Mouse (Mus musculus) cerebellum, adult 11 months (tissue): Measurements from ENCODE around the gene Tspo2.
A peak's percentile ranks its signal among the peaks of the same experiment; 100 is the strongest.
"Not testable (repeated sequence)": the region's sequence is repeated elsewhere in the genome, so short reads cannot be mapped to it uniquely, and the experiment has no call there.

Experiments used
- DNase-seq: peaks from one replicate; pipeline ENCODE4 v3.0.0; 2022

Tspo2 gene

DNA sequence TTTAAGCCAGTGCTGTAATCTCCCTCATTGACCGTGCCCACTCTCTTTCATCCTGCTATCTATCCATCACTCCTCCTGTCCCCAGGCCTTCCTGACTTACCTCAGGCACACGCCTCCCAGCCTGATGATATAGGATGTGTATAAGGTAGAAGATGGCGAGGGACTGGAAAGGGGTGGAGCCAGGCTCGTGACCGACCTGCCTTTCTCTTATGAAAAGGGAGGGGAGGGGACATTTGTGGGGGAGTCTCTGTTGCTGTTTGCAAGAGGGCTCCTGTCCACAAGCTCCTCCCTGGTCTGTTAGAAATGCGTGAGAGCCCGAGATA, at the start of gene Tspo2:
Gene Tspo2 (minus strand): TSS at position 170 of the 323 bp plus-strand sequence.
- no peak for DNase-seq

DNA sequence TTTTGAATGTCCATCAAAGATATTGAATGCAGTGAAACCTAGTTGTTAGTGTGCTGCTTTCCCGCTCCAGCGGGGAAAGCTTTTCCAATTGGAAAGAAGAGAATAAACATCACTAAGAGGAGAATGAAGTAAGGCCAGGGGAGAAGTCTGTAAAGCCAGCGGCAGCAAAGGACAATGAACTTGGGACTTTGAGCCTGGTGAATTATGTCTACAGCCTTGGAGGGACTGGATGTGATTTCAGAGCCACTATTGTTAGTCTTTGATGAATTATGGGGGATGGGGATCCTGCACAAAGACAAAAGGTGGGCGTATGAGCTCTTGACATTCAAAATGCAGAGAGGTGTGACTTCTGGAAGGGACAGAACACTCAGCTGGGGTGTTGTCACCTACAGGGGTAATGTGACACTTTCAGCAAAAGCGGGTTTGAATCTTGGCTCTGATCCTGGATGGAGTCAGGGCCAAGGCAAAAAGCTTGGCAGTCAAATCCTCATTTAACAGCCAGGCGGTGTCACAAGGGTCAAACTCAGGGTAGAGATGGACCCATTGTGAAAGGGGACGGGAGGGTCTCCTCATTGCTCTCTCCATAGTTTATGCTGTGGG, 49.6 kb upstream of the Tspo2 start:
- no peak for DNase-seq

DNA sequence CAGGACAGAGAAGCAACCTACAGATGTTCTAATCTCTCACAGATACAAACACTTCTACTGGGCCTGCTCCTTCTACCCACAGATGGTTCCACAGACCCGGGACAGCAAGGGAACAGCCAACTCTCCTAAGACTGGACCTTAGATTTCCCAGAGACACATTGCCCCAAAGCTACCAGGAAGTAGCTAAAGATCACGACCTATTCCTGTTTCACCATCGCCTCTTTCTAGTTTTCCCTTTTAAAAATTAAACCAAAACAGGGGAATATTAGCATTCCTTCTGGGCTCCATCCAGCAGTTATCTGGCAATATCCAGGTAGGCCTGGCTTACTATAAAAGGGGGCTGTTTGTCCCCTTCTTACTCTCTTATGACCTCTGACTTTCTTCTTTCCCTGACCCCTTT, 46.7 kb upstream of the Tspo2 start:
- DNase-seq: no peak

DNA sequence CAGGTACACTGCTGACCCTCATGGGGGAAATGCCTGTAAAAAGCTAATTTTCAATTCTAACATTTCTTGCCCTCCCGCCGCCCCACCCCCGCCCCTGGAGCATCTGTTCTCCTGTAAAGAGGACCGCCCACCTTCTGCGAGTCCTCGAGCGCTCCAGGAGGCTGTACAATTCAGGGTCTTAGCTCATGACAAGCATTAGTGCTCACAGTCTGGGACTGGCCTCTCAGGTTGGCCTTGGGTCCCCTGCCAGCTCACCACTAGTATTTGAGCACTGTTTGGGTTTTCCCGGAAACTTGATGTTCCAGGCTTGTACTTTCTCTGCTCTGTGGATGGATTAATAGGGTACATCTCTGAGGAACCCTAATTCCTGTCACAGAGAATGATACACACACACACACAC, 42.7 kb upstream of the Tspo2 start:
- DNase-seq: no peak

DNA sequence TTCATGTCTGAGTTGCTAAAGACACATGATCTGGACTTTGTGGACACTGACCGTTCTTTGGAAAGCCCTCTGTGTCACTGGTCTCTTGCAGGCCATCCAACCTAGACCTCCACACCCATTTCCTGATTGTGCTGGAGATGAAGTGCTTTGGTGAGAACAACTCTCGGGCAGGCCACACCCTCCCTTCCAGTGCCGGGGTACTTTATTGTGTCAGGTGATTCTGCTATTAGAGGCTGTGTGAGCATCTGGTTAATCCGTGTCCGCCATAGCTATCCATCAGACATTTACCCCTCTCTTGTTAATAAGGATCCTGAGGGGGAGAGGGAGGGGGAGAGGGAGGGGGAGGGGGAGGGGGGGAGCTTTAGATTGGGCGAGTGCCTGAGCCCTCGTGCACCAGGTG, 42.3 kb upstream of the Tspo2 start:
- DNase-seq: no peak

DNA sequence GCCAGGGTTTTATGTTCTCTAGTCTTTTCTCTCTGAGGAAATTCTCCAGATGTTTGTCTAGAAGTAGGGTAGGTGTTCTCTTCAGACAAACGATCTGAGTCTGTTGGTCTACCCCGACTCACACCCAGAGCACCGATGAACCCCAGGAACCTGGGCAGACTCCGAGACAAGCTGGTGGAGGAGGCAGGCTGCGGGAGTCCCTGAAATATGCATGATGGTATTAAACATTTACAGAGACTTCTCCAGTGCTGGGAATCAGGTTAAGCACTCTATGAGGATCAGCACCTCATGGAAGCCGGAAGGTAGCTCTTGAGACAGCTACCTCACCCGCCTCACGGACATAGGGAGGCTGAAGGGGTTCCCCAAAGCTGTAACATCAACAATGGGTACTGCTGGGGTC, 41.3 kb upstream of the Tspo2 start:
- DNase-seq: no peak

DNA sequence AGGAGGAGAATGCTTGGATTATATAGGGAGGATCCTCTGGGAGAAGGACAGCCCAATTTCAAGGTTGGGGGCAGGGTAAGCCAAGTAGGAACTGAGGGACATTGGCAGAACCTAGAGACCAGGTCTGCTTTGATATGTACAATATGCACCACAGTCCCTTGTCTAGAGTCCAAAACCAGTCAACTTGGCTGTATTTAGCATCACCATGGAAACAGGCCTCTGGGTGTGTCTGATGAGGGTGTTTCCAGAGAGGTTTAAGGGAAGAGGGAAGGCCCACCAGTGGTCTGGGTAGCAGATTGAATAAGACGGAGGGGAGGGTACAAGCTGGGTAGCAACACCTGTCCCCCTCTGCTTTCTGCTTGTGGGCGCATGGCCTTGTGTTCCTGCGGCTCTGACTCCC, 38.1 kb upstream of the Tspo2 start:
- no peak for DNase-seq

DNA sequence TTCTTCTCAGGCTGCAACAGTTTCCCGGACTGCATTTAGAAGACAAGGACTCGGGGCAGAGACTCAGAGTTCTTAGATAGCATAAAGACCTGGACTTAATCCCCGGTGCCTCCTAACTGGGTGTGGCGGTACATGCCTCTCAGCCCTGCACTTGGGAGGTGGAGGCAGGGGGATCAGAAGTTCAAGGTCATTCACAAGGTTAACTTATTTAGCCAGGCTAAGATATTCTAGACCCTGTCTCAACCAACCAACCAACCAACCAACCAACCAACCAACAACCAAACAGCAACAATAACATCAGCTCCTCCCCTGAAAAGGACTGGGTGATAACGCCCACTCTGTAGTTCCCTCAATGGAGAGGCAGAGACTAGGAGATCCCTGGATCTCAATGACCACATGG, 32.9 kb upstream of the Tspo2 start:
- no peak for DNase-seq

DNA sequence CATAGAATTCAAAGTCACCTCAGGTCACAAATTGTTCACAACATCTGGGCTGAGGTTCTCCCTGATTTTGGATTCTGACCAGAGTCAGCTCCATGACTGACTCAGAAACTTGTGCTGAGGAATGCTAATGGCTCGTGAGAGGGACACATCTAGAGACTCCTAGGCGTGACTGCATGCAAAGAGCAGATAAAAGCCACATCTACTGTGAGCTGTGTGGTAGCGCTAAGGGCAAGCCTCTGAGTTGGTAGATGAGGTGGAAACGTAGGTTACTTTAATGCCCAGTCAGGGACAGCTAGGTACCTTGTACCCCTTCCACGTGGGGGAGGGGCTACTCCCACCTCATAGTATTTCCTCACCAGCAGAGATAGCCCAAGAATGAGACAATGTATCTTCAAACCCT, 32.4 kb upstream of the Tspo2 start:
- no peak for DNase-seq

DNA sequence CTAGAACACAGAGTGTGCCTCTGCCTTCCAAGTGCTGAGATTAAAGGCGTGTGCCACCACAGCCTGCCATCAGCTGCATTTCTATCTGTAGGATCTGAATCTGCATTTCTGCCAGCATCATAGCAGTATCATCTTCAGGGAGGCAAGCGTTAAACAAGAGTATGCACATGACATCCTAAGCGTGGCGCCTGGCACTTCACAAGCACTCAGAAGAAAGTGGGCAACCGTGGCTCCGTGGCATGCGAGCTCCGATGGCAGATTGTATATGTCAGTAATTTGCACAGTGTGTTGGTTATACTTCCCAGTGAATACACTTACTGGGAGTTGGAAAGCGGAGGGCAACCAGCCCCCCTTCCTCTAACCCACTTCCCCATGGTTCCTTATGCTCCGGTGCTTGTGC, 28.6 kb upstream of the Tspo2 start:
- DNase-seq: no peak

DNA sequence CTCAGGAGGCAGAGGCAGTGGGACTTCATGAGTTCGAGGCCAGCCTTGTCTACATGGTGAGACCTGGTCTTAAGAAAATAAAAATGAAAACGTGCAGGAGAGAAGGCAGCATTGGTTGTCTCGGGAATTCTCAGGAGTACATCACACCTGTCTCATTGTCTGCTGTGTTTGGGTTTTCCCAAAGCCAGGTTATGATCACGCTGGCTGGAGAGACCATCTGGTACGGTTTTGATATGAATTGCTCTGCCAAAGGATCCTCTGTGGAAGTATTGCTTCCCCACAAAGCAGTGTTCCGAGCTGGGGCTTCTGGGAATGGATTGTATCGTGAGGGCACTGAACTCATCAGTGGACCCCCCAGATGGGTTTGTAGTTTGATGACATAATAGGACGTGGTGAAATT, 24.1 kb upstream of the Tspo2 start:
- DNase-seq: no peak

DNA sequence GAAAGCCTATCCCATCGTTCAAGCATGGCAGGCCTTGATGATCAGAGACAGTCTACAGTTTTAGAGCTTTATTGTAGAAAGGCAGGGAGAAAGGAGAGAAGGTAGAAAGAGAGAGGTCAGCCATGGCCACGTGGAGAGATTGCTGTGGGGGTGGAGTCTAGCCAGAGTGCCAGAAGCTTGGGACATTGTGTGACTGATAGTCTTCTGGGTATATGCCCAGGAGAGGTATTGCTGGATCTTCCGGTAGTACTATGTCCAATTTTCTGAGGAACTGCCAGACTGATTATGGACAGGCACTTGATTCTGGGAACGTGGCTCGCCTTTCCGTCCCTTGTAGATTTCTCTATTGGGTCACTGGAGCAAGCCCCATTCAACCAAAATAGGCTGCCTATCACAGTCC, 23.0 kb upstream of the Tspo2 start:
- not testable (repeated sequence) for DNase-seq

DNA sequence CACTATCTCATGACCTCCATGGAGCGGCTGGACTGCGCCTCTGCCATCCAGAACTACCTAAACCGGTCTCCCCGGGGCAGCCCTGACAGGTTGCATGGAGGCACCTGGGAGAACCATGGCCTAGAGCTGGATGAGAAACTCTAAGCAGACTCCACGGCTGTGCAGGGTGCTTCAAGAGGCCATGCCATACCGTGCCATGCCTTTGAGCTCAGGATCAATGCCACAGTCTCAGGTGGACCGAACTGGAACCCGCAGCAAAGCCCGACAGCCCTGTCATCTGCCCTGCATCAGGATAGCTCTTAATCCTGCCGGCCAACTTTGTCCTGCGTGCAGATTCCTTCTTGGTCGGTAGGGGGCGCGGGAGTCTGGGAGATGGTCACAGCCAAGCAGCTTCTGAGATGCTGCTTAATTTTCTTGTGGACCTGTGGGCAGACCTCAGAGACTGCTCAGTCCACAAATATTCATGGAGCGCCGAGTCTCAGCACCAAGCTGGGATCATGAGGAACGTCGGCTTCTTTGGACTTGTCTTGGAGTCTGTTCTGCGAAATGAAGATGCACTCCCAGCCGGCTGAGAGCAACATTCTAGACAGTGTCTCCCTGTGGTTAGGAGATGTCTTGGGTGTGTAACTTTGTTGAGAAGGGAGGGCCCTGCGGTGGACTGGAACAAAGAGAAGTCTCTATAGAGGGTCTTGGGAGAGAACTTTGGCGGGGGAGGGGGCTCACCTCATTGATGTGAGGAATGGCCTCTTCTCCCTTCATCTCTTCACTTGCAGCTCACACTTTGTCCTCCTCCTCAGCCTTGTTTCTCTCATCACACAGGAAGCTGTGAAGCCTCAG, 16.3 kb upstream of the Tspo2 start:
- DNase-seq: peak; percentile 84

DNA sequence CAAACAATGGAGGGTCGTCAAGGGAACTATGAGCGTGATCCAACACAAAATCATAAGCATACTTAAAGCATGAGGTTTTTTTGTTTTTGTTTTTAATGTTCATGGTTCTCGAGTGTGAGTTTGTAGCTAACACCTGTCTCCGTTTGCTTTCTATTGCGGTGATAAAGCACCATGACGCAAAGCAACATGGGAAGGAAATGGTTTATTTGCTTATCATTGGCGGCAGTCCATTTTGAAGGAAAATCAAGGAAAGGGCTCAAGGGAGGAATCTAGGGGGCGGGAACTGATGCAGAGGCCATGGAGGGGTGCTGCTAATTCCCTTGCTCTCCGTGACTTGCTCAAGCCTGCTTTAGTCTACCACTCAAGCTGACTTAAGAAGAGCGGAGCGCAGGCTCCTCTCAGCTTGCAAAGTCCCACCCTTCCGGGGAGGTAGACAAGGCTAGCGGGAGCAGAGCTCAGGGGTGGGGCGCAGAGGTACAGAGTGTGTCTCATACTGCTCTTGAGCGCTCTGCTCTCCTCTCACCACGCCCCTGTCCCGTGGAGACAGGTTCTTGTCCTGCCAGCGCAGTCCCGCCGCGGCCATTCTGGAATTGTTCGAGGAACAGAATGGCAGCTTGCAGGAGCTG, 15.6 kb upstream of the Tspo2 start:
- DNase-seq: no peak

DNA sequence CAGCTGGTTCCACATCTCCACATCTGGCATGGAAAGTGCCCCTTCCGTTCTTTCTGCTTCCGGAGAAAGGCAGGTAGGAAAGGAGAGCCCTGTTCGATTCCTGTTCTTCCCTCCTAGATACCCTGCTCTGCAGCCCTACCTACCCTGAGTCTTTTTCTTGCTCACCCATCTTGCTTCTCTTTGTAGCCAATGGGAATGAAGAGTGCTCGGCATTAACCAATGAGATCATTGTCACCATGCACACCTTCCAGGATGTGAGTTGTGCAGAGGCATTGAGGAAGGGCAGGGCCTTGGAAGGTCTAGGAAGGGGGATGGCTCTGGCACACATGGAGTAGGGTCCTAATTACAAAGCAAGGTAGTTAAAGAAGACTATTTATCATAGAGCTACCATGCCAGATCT, 12.1 kb upstream of the Tspo2 start:
- DNase-seq: no peak

DNA sequence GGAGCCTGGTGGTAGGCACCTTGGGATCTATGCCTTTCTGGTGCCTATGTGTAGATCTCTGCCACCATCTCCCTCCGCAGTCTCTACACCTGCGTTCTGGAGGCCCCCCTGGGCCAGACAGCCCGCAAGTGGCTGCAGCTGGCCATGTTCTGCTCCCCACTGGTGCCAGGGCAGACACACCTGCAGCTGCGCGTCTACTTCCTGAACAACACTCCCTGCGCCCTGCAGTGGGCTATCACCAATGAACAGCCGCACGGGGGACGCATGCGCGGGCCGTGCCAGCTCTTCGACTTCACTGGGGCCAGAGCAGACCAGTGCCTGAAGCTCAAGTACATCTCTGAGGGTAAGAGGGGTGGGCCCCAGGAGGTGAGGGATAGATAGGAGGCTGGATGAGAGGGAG, 10.8 kb upstream of the Tspo2 start:
- DNase-seq: no peak

DNA sequence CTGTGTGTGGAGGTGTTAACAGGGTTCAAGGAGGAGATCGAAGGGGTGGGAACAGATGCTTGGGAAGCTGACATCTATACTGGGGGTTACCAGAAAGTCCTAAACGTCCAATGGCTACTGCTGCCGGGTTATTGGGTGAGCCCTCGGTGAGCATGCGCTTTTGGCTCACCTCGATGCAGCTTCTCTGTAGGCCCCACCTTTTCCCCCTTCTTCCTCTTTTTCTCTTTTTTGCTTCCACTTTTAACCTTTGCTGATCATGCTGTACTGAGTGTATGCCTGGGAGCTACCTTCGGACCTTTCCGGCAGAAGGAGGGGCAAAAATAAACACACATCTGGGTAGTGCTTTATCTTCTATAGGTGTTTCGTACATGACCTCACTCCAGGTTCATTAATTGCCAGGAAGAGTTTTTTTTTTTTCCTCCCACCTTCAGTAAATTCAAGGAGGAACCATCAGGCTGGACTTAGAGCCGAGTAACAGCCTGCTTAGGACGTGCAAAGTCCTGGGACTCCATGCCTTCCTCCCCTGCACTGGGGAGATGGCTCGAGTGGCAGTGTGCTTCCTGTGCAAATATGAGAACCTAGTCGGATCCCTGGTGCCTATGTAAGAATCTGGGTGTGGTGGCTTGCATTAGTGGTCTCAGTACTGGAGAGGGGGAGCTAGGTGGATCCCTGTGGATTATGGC, 6.8 kb upstream of the Tspo2 start:
- no peak for DNase-seq

DNA sequence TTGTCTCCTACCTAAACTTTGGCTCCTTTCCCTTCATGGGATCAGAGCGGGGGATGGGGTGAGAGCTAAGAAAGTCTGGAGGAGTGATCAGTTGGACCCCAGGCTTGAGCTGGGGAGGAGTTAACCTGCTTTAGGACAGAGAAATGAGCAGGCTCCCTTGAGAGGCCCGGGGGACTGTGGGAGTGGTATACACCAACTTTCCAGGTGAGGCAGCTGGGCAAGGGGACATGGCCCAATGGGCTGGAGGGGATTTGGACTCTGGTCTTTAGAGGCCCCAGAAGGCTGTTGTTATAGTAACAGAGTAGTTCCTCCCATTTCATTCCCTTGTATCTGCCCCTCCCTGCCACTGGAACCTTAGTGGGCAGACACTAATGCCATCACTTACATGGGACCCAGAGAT, 4.6 kb upstream of the Tspo2 start:
- no peak for DNase-seq

DNA sequence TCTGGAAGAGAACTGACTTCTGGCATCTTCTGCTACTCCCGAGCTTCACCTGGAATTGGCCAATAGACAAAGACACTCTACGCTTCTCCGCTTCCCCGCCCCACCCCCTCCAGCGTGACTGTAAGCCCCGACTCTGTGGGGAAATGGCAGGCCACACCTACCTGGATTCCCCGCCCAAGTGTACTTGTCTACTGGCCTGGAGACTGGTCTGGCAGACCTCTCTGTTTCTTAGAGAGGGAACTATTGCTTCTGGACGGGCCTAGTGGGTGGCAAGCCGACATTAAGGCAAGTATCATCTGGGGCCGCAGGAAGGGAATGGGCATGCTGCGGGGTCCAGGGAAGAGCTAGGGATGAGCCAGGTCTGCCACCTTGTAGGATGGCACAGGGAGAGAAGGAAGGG, 3.4 kb upstream of the Tspo2 start, which contains the start of gene Unc5cl:
Gene Unc5cl (plus strand): TSS at position 214 of the 400 bp plus-strand sequence.
- DNase-seq: no peak

DNA sequence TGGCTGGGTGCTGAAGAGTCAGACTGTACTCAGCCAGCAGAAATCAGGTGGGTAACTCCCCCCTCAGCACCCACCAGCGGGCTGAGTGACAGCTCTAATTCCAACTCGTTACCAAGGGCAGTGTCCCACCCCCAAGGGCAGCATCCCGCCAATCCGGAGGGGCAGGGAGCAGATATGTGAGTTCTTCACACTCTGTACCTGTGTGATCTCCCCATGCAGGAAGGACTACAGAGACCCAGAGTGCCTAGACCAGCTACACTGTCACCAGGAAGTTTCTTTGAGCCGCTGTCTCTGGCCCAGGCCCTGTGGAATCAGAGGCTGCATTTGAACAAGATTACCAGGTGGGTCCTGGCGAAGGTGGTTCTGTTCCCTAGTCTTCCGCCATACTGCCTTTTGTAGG, 2.9 kb upstream of the Tspo2 start:
- no peak for DNase-seq

DNA sequence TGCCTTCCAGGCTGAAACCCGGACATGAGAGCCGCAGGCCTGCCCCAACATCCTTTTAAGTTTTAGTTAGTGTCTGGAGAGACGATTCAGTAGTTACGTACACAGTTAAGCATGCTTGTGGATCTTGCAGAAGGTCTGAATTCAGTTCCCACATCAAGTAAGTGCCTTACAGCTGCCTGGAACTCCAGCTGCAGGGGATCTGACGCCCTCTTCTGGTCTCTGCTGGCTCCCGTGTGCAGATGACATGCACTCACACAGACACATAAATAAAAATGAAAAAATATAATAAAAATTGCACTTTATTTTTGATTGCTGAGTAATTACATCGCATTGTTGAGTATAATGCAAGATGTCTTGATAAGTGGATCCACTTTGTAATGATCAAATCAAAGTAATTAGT, 2.2 kb upstream of the Tspo2 start:
- no peak for DNase-seq

DNA sequence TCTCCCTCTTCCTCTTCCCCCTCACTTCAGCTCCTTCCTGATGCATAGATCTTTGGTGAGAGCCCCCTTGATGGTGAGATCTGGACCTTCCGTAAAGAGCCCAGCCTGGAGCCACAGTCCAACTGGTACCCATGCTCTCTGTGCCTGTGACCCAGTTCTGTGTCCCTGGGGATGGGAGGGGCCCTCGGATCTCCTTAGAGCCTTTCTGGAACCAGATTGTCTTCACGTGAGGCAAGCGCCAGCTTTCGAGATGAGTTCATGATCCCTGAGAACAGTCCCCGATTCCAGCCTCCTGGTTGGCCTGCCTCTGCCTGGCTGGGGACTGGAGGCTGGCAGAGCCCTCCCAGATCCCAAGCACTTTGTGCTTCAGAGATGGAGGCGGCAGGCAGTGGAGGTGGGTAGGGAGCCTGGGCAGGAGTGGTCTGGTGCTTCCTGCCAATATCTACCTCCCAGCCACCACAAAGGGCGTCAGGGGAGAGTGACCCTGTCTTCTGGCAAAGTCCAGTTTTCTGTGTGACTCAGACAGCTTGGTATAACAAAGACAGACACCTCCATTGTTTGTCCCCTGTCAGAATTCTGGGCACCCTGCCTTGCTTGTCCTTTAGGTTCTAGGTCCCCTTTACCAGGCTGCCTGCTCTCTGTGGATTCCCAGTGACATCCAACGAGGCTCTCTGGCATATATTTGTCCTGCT, 577 bp upstream of the Tspo2 start:
- DNase-seq: no peak

DNA sequence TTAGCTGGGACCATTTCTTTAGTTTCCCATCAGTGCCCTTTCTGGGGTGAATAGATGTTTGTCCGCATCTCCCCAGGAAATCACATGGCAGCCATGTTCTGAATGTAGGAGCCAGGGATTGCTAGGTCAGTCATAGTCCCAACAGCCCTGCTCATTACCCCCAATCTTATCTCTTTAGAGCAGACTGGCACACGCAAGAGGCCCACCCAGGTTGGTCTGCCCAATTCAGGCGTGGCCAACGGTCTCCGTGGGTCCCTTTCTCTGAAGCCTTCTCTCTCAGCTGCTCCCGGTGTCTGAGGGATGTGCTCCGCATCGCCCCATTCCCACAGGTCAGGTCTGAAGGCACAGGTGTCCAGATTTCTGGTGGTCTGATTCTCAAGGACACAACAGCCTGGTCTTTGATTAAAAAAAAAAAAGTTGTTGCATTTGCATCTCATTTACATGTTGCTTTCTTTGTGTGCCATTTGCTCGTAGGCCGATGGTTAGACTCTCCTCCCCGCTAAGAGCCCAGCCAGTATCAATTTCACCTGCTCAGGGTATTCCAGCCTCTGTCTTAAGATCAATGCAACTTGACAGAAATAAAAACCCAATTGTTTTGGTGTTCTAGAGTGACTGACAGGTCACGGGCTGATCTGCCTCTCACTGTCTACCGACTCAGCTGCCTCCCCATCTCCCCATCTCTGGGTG, 513 bp downstream of the Tspo2 start:
- DNase-seq: no peak
